Mouse (Mus musculus) gastrocnemius, postnatal 4 days (tissue): ENCODE data around the gene Stfa3. TPM values are rescaled to one million over a fixed set of nuclear protein-coding genes. Genes with fewer than 3 reads are reported as not detected.
"Not testable (repeated sequence)": the region's sequence is repeated elsewhere in the genome, so short reads cannot be mapped to it uniquely, and the experiment has no call there.

ENCODE experiments used
- DNase-seq, 2 experiments: peaks; one replicate each; pipeline ENCODE4 v3.0.0; 2021 to 2022; ENCODE audit warnings: low spot score in 2 of 2, mixed read lengths in 2 of 2
- long read RNA-seq, 2 experiments: library from polyadenylated mRNA; stranded (forward); transcript quantifications; one replicate each; pipeline ENCODE4 v2.0.0; 2021
- total RNA-seq, 2 experiments: library from RNA; stranded (reverse); gene quantifications; 2 replicates each; pipeline ENCODE4 v1.2.3; 2021

Stfa3 gene
- total RNA-seq, result 1 to 10 TPM; 1.3 to 8.3 TPM
- long read RNA-seq, experiment 1, transcript Stfa3-201 (3 exons, 412 nt), result major isoform, 22 of 23 reads
- long read RNA-seq, experiment 1, partial matches to known transcripts, result 0 of 23 reads
- long read RNA-seq, experiment 1, other reads (novel, unspliced or antisense), result 1 of 23 reads
- long read RNA-seq, experiment 2, result 0 reads

- DNase-seq, result no peak
These were observed at the start of gene Stfa3 for GRCm38 (mm10) chr16:36455342-36455802. Stfa3 (minus strand) TSS chr16:36455392.

- no peak for DNase-seq
These were observed 47.1 kb upstream of the Stfa3 start for GRCm38 (mm10) chr16:36502286-36502685.

GRCm38 (mm10) chr16:36492420-36492819, 37.2 kb upstream of the Stfa3 start:
- DNase-seq, result no peak

GRCm38 (mm10) chr16:36476866-36477265, 21.7 kb upstream of the Stfa3 start:
- no peak for DNase-seq

- DNase-seq, result no peak
These were observed 20.3 kb upstream of the Stfa3 start for GRCm38 (mm10) chr16:36475530-36475929.

- no peak for DNase-seq
These were observed 19.7 kb upstream of the Stfa3 start for GRCm38 (mm10) chr16:36474849-36475248.

GRCm38 (mm10) chr16:36473217-36474216, 18.3 kb upstream of the Stfa3 start:
- DNase-seq, result no peak

- no peak for DNase-seq
These were observed 16.0 kb upstream of the Stfa3 start for GRCm38 (mm10) chr16:36471066-36471633.

GRCm38 (mm10) chr16:36469955-36470478, 14.8 kb upstream of the Stfa3 start:
- DNase-seq, result no peak

- DNase-seq, result no peak
These were observed 14.2 kb upstream of the Stfa3 start for GRCm38 (mm10) chr16:36469367-36469766.

GRCm38 (mm10) chr16:36468862-36469261, 13.7 kb upstream of the Stfa3 start:
- DNase-seq, result no peak

- DNase-seq, result no peak
These were observed 12.7 kb upstream of the Stfa3 start for GRCm38 (mm10) chr16:36467936-36468335.

GRCm38 (mm10) chr16:36465436-36465835, 10.2 kb upstream of the Stfa3 start:
- no peak for DNase-seq

- no peak for DNase-seq
These were observed 8.9 kb upstream of the Stfa3 start for GRCm38 (mm10) chr16:36464076-36464475.

- no peak for DNase-seq
These were observed 5.2 kb upstream of the Stfa3 start for GRCm38 (mm10) chr16:36460426-36460825.

- not testable (repeated sequence) for DNase-seq
These were observed 34.2 kb downstream of the Stfa3 start for GRCm38 (mm10) chr16:36420979-36421378.

GRCm38 (mm10) chr16:36408357-36408756, 46.8 kb downstream of the Stfa3 start, which contains the start of gene Stfa2:
Stfa2 (minus strand) TSS chr16:36408457.
- no peak for DNase-seq
